Mouse (Mus musculus) regulatory T cell (primary cell): ENCODE data around the gene Cr1l.

Experiments
- in situ Hi-C: fragments of 300-600 bp; cut with MboI, MseI; formaldehyde crosslinking; loops from one replicate; pipeline ENCODE4 v1.15.1; 2025; ENCODE audit warnings: high pct_unique_total_duplicates

Gene Cr1l

GRCm38 (mm10) chr1:195130953-195131674 is at the start of gene Cr1l:
TSS of gene Cr1l (minus strand) at chr1:195131586.
- in situ Hi-C loops: loop anchor here (5.0 kb wide), 1 partner anchor 106 kb away; no protein-coding TSS in a partner anchor

- in situ Hi-C loops: no loop called here
These were observed 44.9 kb upstream of the Cr1l start, which contains the start of gene Cr2 for GRCm38 (mm10) chr1:195175980-195176931. TSS of gene Cr2 (minus strand) at chr1:195176716.

- in situ Hi-C loops: no loop called here
These were observed 33.8 kb upstream of the Cr1l start for GRCm38 (mm10) chr1:195164996-195165755.

GRCm38 (mm10) chr1:195132070-195132469 is 684 bp upstream of the Cr1l start:
- in situ Hi-C loops: loop anchor here (5.0 kb wide), 1 partner anchor 105 kb away; no protein-coding TSS in a partner anchor

GRCm38 (mm10) chr1:195131675-195132015 is 259 bp upstream of the Cr1l start:
- in situ Hi-C loops: loop anchor here (5.0 kb wide), 1 partner anchor 106 kb away; no protein-coding TSS in a partner anchor

GRCm38 (mm10) chr1:195130479-195130878 is 907 bp downstream of the Cr1l start:
- in situ Hi-C loops: loop anchor here (5.0 kb wide), 1 partner anchor 107 kb away; no protein-coding TSS in a partner anchor

GRCm38 (mm10) chr1:195129867-195130266 is 1.5 kb downstream of the Cr1l start:
- in situ Hi-C loops: loop anchor here (5.0 kb wide), 1 partner anchor 107 kb away; no protein-coding TSS in a partner anchor

GRCm38 (mm10) chr1:195114414-195114813 is 17.0 kb downstream of the Cr1l start:
- in situ Hi-C loops: no loop called here

GRCm38 (mm10) chr1:195113621-195114020 is 17.8 kb downstream of the Cr1l start:
- in situ Hi-C loops: no loop called here

GRCm38 (mm10) chr1:195100693-195101092 is 30.7 kb downstream of the Cr1l start:
- in situ Hi-C loops: no loop called here

- in situ Hi-C loops: no loop called here
These were observed 33.4 kb downstream of the Cr1l start for GRCm38 (mm10) chr1:195098004-195098403.

- in situ Hi-C loops: no loop called here
These were observed 39.1 kb downstream of the Cr1l start, which contains the start of gene Cd46 for GRCm38 (mm10) chr1:195092220-195092720. TSS of gene Cd46 (minus strand) at chr1:195092249.

GRCm38 (mm10) chr1:195091699-195092219 is 39.6 kb downstream of the Cr1l start:
- in situ Hi-C loops: no loop called here

GRCm38 (mm10) chr1:195082142-195082541 is 49.2 kb downstream of the Cr1l start:
- in situ Hi-C loops: no loop called here
